Comparison of ENCODE assay signal across 9 mouse cellular contexts in the genomic region with DNA sequence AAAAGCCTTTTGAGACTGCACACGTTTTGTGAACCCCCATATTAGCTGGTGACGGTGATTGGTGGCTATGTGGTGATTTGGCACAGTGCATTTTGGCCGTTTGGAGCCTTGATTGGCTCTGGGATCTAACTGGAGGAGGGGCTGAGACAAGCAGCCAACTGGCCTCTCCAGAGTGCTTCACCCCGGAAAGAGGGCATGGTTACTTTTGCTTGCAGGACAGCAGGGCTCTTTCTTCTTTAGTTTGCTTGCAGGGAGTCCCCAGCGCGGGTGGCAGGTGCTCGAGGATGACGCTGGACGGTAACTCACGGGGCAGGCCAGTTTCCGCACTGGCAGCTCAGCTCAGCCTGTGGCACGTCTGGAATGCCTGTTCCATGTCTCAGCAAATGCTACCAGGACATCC. TPM values are rescaled to one million over a fixed set of nuclear protein-coding genes. Genes with fewer than 3 reads are reported as not detected.
A peak's percentile ranks its signal among the peaks of the same experiment; 100 is the strongest.
DNase-seq lines count a peak whose midpoint lies in the region; ATAC-seq and TF ChIP-seq lines count a peak whose summit lies in the region.
"Had no signal": no experiment of that assay in that cellular context is flagged by ENCODE, and none has a peak within 500 bp of the region (broad histone marks: within the 10 kb centered on the region; RNA-seq: fewer than 3 reads in every experiment).

No protein-coding gene starts in this region.

- no peak overlapping the region; the same call in 1 of the 2 replicates for H3K4me2 ChIP-seq in CH12.LX (ENCODE audit: insufficient read depth, low read depth, poor library complexity, severe bottlenecking)
- H3K4me2 ChIP-seq in hindbrain, embryonic 16.5 days (ENCODE audit: low read length), result no peak overlapping the region
- H3K4me2 ChIP-seq in lung, embryonic 16.5 days (ENCODE audit: low read depth, low read length), result peak overlapping the region; percentile 2

- H3K27ac ChIP-seq in CH12.LX (ENCODE audit: insufficient read depth, low read depth), result peak overlapping the region; percentile 87
- no peak overlapping the region for H3K27ac ChIP-seq in hindbrain, embryonic 16.5 days (ENCODE audit: low read depth, low read length)
- peak overlapping the region; percentile 90 for H3K27ac ChIP-seq in lung, embryonic 16.5 days (ENCODE audit: low read length)

- H3K79me2 ChIP-seq in CH12.LX (replicated peaks; ENCODE audit: control insufficient read depth, extremely low read depth, insufficient read depth, poor library complexity, severe bottlenecking), result no peaks in the 10 kb centered on the region

- DNase-seq in adrenal gland, adult 2 months, result peak; percentile 78
- no peak for DNase-seq in adrenal gland, adult 8-10 months
- DNase-seq in CH12.LX (ENCODE audit: extremely low read depth), result no peak
- DNase-seq in thymus, postnatal 14 days, result no peak
- DNase-seq in left cerebral cortex, postnatal 14 days (ENCODE audit: low spot score in 2 of 2), result no peak
- DNase-seq in embryo, embryonic 10.5 days (ENCODE audit: low spot score), result no peak

- WGBS in hindbrain, embryonic 16.5 days, result 20% methylated on average over 12 of the region's 12 CpGs
- 36% methylated on average over 12 of the region's 12 CpGs for WGBS in lung, embryonic 16.5 days

- H3K4me3 ChIP-seq in CH12.LX (replicated peaks in 1 of 3; ENCODE audit: low read depth in 2 of 3, low read length in 2 of 3, poor library complexity in 1 of 3), result peak overlapping the region in 1 of 3 experiments; percentile 20
- H3K4me3 ChIP-seq in hindbrain, embryonic 16.5 days (ENCODE audit: low read length), result no peak overlapping the region
- no peak overlapping the region for H3K4me3 ChIP-seq in lung, embryonic 16.5 days (ENCODE audit: low read length)
- H3K4me3 ChIP-seq: limb, embryonic 15.5 days had no signal

- peak; percentile 42 for TF ChIP-seq POLR2A in CH12.LX (IDR thresholded peaks at IDR 0.05; ENCODE audit: low read depth, low read length)

- intact Hi-C loops in left cerebral cortex, postnatal 14 days (cut with DNase I), result loop anchor here (5.0 kb wide), 1 partner anchor 35 kb away; no protein-coding TSS in a partner anchor

- in situ Hi-C loops in CH12.LX (cut with MboI; ENCODE audit: low pct_ligation_motif_present, low pct_unique_long_range_greater_than_20kb, low sequenced_read_pairs), result loop anchor here (5.0 kb wide), 1 partner anchor 35 kb away; no protein-coding TSS in a partner anchor

- H3K36me3 ChIP-seq in CH12.LX (replicated peaks in 1 of 2; ENCODE audit: control insufficient read depth in 1 of 2, insufficient read depth in 1 of 2, low read length in 1 of 2), result no peaks in the 10 kb centered on the region
- H3K36me3 ChIP-seq in hindbrain, embryonic 16.5 days (ENCODE audit: control insufficient read depth, insufficient read depth, low read length), result no peaks in the 10 kb centered on the region
- no peaks in the 10 kb centered on the region for H3K36me3 ChIP-seq in lung, embryonic 16.5 days (ENCODE audit: control insufficient read depth, insufficient read depth, low read length)
- H3K36me3 ChIP-seq: limb, embryonic 15.5 days had no signal

- H3K9ac ChIP-seq in CH12.LX (ENCODE audit: insufficient read depth, low read depth), result no peak overlapping the region
- peak overlapping the region; percentile 23; the same call in 1 of the 2 replicates for H3K9ac ChIP-seq in hindbrain, embryonic 16.5 days (ENCODE audit: low read depth, low read length)
- no peak overlapping the region for H3K9ac ChIP-seq in lung, embryonic 16.5 days (ENCODE audit: low read length)
- H3K9ac ChIP-seq: limb, embryonic 15.5 days had no signal

- TF ChIP-seq RAD21 in CH12.LX (IDR thresholded peaks at IDR 0.05; ENCODE audit: low read depth, low read length), result no peak

- no peak; the same call in 1 of the 2 replicates for TF ChIP-seq EP300 in CH12.LX (IDR thresholded peaks at IDR 0.05; ENCODE audit: low read length)

- H3K27me3 ChIP-seq in CH12.LX (replicated peaks), result no peaks in the 10 kb centered on the region
- no peaks in the 10 kb centered on the region for H3K27me3 ChIP-seq in hindbrain, embryonic 16.5 days (replicated peaks; ENCODE audit: control insufficient read depth, insufficient read depth, low read length)
- H3K27me3 ChIP-seq in lung, embryonic 16.5 days (ENCODE audit: control insufficient read depth, insufficient read depth, low read depth, low read length), result no peaks in the 10 kb centered on the region; the same call in 1 of the 2 replicates

- ATAC-seq in hindbrain, embryonic 16.5 days, result no peak
- no peak for ATAC-seq in lung, embryonic 16.5 days (ENCODE audit: low read depth)

- H3K4me1 ChIP-seq in CH12.LX (ENCODE audit: control insufficient read depth in 1 of 2, insufficient read depth in 2 of 2), result peaks cover 71 to 98% of the 10 kb centered on the region in 2 experiments
- H3K4me1 ChIP-seq in hindbrain, embryonic 16.5 days (ENCODE audit: control insufficient read depth, insufficient read depth, low read depth, low read length), result peaks cover 35% of the 10 kb centered on the region
- H3K4me1 ChIP-seq in lung, embryonic 16.5 days (replicated peaks; ENCODE audit: control insufficient read depth, insufficient read depth, low read length), result peaks cover 47% of the 10 kb centered on the region

- peaks cover 8% of the 10 kb centered on the region for H3K9me3 ChIP-seq in CH12.LX (replicated peaks; ENCODE audit: low read length)
- H3K9me3 ChIP-seq in hindbrain, embryonic 16.5 days (ENCODE audit: control insufficient read depth, low read length), result no peaks in the 10 kb centered on the region
- peaks cover 5% of the 10 kb centered on the region; the same call in 1 of the 2 replicates for H3K9me3 ChIP-seq in lung, embryonic 16.5 days (ENCODE audit: control insufficient read depth, low read length)
- H3K9me3 ChIP-seq: limb, embryonic 15.5 days had no signal

- dilution Hi-C loops in CH12.LX (cut with MboI; ENCODE audit: extremely low pct_ligation_motif_present, extremely low pct_unique_long_range_greater_than_20kb, low sequenced_read_pairs), result no loop called here

- no peak for TF ChIP-seq CTCF in CH12.LX (conservative IDR thresholded peaks at IDR 0.05 in 1 of 2, IDR thresholded peaks at IDR 0.05 in 1 of 2; ENCODE audit: low read depth in 2 of 2, low read length in 2 of 2)

TF ChIP-seq in CH12.LX, 34 proteins besides CTCF, POLR2A, EP300 and RAD21:
- TF ChIP-seq TBP (conservative IDR thresholded peaks at IDR 0.05; ENCODE audit: low read depth, low read length), result 0 out of 2 replicates have a peak, but pooled peaks have one; percentile 42
- TF ChIP-seq NELFE (IDR thresholded peaks at IDR 0.05; ENCODE audit: low read depth, low read length), result peak; percentile 5; the same call in 1 of the 2 replicates
- TF ChIP-seq MAZ (IDR thresholded peaks at IDR 0.05; ENCODE audit: low read depth, low read length), result 0 out of 2 replicates have a peak, but pooled peaks have one; percentile 5
- 0 out of 2 replicates have a peak, but pooled peaks have one; percentile 83 for TF ChIP-seq UBTF (IDR thresholded peaks at IDR 0.05; ENCODE audit: low read depth, low read length)
- peak; percentile 41; the same call in 1 of the 2 replicates for TF ChIP-seq ELF1 (IDR thresholded peaks at IDR 0.05; ENCODE audit: low read depth, low read length)
- peak; percentile 54 for TF ChIP-seq TCF12 (IDR thresholded peaks at IDR 0.05; ENCODE audit: low read depth, low read length)
- peak; percentile 56; the same call in 1 of the 2 replicates for TF ChIP-seq BHLHE40 (IDR thresholded peaks at IDR 0.05; ENCODE audit: low read depth, low read length)
- no peak for TF ChIP-seq ZNF384 (IDR thresholded peaks at IDR 0.05; ENCODE audit: low read depth, low read length)
- TF ChIP-seq MYC (IDR thresholded peaks at IDR 0.05; ENCODE audit: low read depth, low read length), result no peak

RNA-seq across cellular contexts. Expression of a gene that starts 41.1 kb away (rescaled TPM):
- total RNA-seq in adrenal gland, adult 2 months (2021), result 100 to 1,000 TPM; 144 to 197 TPM
- polyA plus RNA-seq in adrenal gland, adult 2 months (2012; rRNA removed), result 89.0 and 127 TPM in 2 replicates
- 100 to 1,000 TPM in 1 of 4 experiments, 10 to 100 TPM in 3; 70.8 to 227 (median 87.4) TPM for total RNA-seq in adrenal gland, adult 8-10 months (2022)
- 30.6 and 40.4 TPM in 2 replicates for total RNA-seq in CH12.LX (2012; rRNA removed)
- total RNA-seq in CH12.LX (2014; rRNA removed), result 11.4 and 15.0 TPM in 2 replicates
- 26.0 and 29.8 TPM in 2 replicates for polyA plus RNA-seq in CH12.LX (2012; ENCODE audit: insufficient read length, low read depth)
- 23.4 and 24.8 TPM in 2 replicates for polyA plus RNA-seq in hindbrain, embryonic 16.5 days (2015; fragmentation: Nextera tagmentation; extraction: Ambion mirVana)
- polyA plus RNA-seq in lung, embryonic 16.5 days (2015; fragmentation: Nextera tagmentation; extraction: Ambion mirVana), result 13.3 and 14.0 TPM in 2 replicates
- total RNA-seq in left cerebral cortex, postnatal 14 days (2021), result 10 to 100 TPM; 63.2 to 74.0 TPM
